Mouse (Mus musculus) heart, embryonic 11.5 days (tissue): Measurements from ENCODE around the gene Olfr1415. TPM values are rescaled to one million over a fixed set of nuclear protein-coding genes. Genes with fewer than 3 reads are reported as not detected.

ENCODE experiments used
- ATAC-seq: fragments of 200-750 bp; cut with Nextera tagmentation; replicated peaks from 2 replicates; pipeline ENCODE4 v1.8.0; 2017; ENCODE audit warnings: moderate library complexity; ENCODE audit not compliant: insufficient number of reproducible peaks, low FRiP score, low TSS enrichment
- H3K27ac ChIP-seq: fragments of 300-500 bp; sonication (generic); 2 replicates; pipeline ENCODE4 v1.5.1; 2014; ENCODE audit warnings: mild to moderate bottlenecking, low read depth, low read length
- H3K27me3 ChIP-seq: fragments of 300-500 bp; sonication (generic); 2 replicates; pipeline ENCODE4 v1.6.1; 2014; ENCODE audit warnings: mild to moderate bottlenecking, low read length, mixed read lengths; ENCODE audit not compliant: control insufficient read depth, insufficient read depth
- H3K36me3 ChIP-seq: fragments of 300-500 bp; sonication (generic); 2 replicates; pipeline ENCODE4 v1.6.1; 2014; ENCODE audit warnings: mild to moderate bottlenecking, low read length, moderate library complexity, mixed read lengths; ENCODE audit not compliant: control insufficient read depth, insufficient read depth
- H3K4me1 ChIP-seq: fragments of 300-500 bp; sonication (generic); 2 replicates; pipeline ENCODE4 v1.6.1; 2014; ENCODE audit warnings: low read length; ENCODE audit not compliant: control insufficient read depth, insufficient read depth
- H3K4me2 ChIP-seq: fragments of 300-500 bp; sonication (generic); 2 replicates; pipeline ENCODE4 v1.6.1; 2014; ENCODE audit warnings: mild to moderate bottlenecking, moderate library complexity
- H3K4me3 ChIP-seq: fragments of 300-500 bp; sonication (generic); 2 replicates; pipeline ENCODE4 v1.5.1; 2014; ENCODE audit warnings: low read depth, low read length
- H3K9ac ChIP-seq: fragments of 300-500 bp; sonication (generic); 2 replicates; pipeline ENCODE4 v1.6.1; 2014; ENCODE audit warnings: mild to moderate bottlenecking, low read depth, low read length, moderate library complexity
- H3K9me3 ChIP-seq: fragments of 300-500 bp; sonication (generic); replicated peaks from 2 replicates; pipeline ENCODE4 v1.6.1; 2016; ENCODE audit warnings: low read length; ENCODE audit not compliant: control insufficient read depth
- WGBS: fragments of 180-500 bp; shearing (Covaris S2); extraction: QIAGEN DNeasy Blood & Tissue Kit; methylation state at CpG from one replicate; pipeline ENCODE4 v1.1.7; 2014; ENCODE audit not compliant: insufficient replicate concordance; 5-methylcytosine and 5-hydroxymethylcytosine counted together
- microRNA-seq: library from miRNA; unstranded; fragments of <30 nt; microRNA quantifications from one replicate; pipeline ENCODE4, GENCODE M21; 2016; ENCODE audit warnings: borderline number of aligned reads
- polyA plus RNA-seq: library from polyadenylated mRNA; unstranded; fragments of >200 nt; fragmentation: Nextera tagmentation; extraction: Ambion mirVana; gene quantifications from 2 replicates; pipeline ENCODE4 v1.2.1, GENCODE M21; 2014

Olfr1415 gene
- polyA plus RNA-seq, 1 experiment from 2014 or later, result not detected

- no peak overlapping the region for H3K4me3 ChIP-seq
- H3K9me3 ChIP-seq, result no peaks in the 10 kb centered on the region
- no peak overlapping the region for H3K27ac ChIP-seq
- peaks cover 21% of the 10 kb centered on the region for H3K4me1 ChIP-seq
- H3K4me2 ChIP-seq, result no peak overlapping the region
- H3K36me3 ChIP-seq, result peaks cover 16% of the 10 kb centered on the region
- no peaks in the 10 kb centered on the region for H3K27me3 ChIP-seq
- 46% methylated on average over 6 of the region's 6 CpGs for WGBS
- H3K9ac ChIP-seq, result no peak overlapping the region
- no peak for ATAC-seq
Measured at GRCm38 (mm10) chr1:92441453-92442063, 54.3 kb downstream of the Olfr1415 start.

- Histone ChIP-seq H3K36me3 (peaks cover 13% of the 10 kb centered on the region), H3K4me2 (no peak overlapping the region), H3K9ac (no peak overlapping the region)
Measured at GRCm38 (mm10) chr1:92440066-92440750, 55.7 kb downstream of the Olfr1415 start.

More at GRCm38 (mm10) chr1:92440066-92440750, 55.7 kb downstream of the Olfr1415 start:
- no peak for ATAC-seq
- H3K9me3 ChIP-seq, result no peaks in the 10 kb centered on the region
- peaks cover 21% of the 10 kb centered on the region for H3K4me1 ChIP-seq
- no peak overlapping the region for H3K4me3 ChIP-seq
- WGBS, result 79% methylated on average over 9 of the region's 9 CpGs
- H3K27me3 ChIP-seq, result no peaks in the 10 kb centered on the region
- no peak overlapping the region for H3K27ac ChIP-seq

Small RNAs within 50 kb of the gene (microRNA-seq; reads per million reads assigned to microRNA genes)
- gene Mir6900, result 5.4 reads per million, percentile 40 among the genes with 10 or more reads in this experiment

Other genes with a start within 250 kb of the Olfr1415 start
- gene Ndufa10, start 22.2 kb downstream of the Olfr1415 start, polyA plus RNA-seq, result 462 and 465 TPM in 2 replicates
- not detected in 2 replicates for gene Olfr1416, start 11.0 kb downstream of the Olfr1415 start, polyA plus RNA-seq
- not detected in 2 replicates for gene Olfr1414, start 22.6 kb upstream of the Olfr1415 start, polyA plus RNA-seq
- gene Olfr1413, start 75.2 kb upstream of the Olfr1415 start, polyA plus RNA-seq, result not detected in 2 replicates
- gene Olfr1412, start 89.7 kb upstream of the Olfr1415 start, polyA plus RNA-seq, result not detected in 2 replicates
- gene Olfr1411, start 98.3 kb upstream of the Olfr1415 start, polyA plus RNA-seq, result not detected in 2 replicates
- not detected in 2 replicates for gene Olfr1410, start 109.7 kb upstream of the Olfr1415 start, polyA plus RNA-seq
- gene Olfr12, start 121.7 kb upstream of the Olfr1415 start, polyA plus RNA-seq, result not detected in 2 replicates
- gene Cops9, start 145.9 kb upstream of the Olfr1415 start, polyA plus RNA-seq, result 382 and 405 TPM in 2 replicates
- not detected in 2 replicates for gene Otos, start 152.7 kb upstream of the Olfr1415 start, polyA plus RNA-seq